Mouse (Mus musculus) liver, adult 2 months (tissue): ENCODE results near the gene Map3k20.

Experiments
- CTCF ChIP-seq: fragments of 200-500 bp; IDR thresholded peaks from 2 replicates; pipeline ENCODE4 v1.5.1; 2011; ENCODE audit warnings: low read depth, low read length, control low read depth
- POLR2A ChIP-seq: fragments of 200-500 bp; IDR thresholded peaks from 2 replicates; pipeline ENCODE4 v1.6.1; 2011; ENCODE audit warnings: low read length, control low read depth; ENCODE audit not compliant: insufficient read depth; ENCODE audit errors: extremely low read depth

- TF ChIP-seq CTCF: no peak
- no peak for TF ChIP-seq POLR2A
Measured at GRCm38 (mm10) chr2:72474531-72475287, 189.3 kb downstream of the Map3k20 start.
